Mouse (Mus musculus): Measurements from ENCODE around the gene C1s2. TPM values are rescaled to one million over a fixed set of nuclear protein-coding genes. Genes with fewer than 3 reads are reported as not detected.

C1s2 gene
- total and polyA plus RNA-seq, 2 experiments = 0.09 TPM; not detected in 1

DNA sequence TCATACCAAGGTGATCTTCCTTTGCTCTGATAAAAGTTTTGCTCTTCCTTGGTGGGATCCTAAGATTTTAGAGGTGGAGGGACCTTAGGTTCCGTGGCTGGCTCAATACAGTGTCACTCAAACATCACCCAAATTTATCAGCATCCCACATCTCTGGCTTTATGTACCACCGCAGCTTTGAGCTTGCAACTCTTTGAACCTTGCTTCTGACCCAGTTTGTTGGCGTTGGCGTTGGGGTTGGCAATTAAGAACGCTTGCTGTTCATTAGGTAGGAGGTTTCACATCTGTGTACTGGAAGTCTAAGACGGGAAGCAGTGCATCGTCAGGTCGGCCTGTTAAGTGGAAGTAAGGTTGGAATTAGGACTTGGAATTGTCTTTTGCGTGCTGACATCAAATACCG lies 29.1 kb upstream of the C1s2 start:
- no peaks in the 10 kb centered on the region for H3K36me3 ChIP-seq (ENCODE audit: control insufficient read depth, insufficient read depth, low read length)
- DNase-seq (ENCODE audit: extremely low read depth, low read depth, low spot score) = peak; percentile 69
- peak overlapping the region; percentile 56; the same call in 1 of the 2 replicates for H3K27ac ChIP-seq (replicated peaks; ENCODE audit: insufficient read depth, low read depth, low read length)
- H3K9ac ChIP-seq (ENCODE audit: low read depth, low read length) = peak overlapping the region; percentile 57
- peak overlapping the region; percentile 9 for H3K4me3 ChIP-seq (ENCODE audit: insufficient read depth, low read depth, low read length)
- 24% methylated on average over 10 of the region's 10 CpGs for WGBS
- peaks cover 25% of the 10 kb centered on the region for H3K4me1 ChIP-seq (ENCODE audit: control insufficient read depth, insufficient read depth, low read length)
- peaks cover 41% of the 10 kb centered on the region; the same call in 1 of the 2 replicates for H3K79me2 ChIP-seq (ENCODE audit: control insufficient read depth, insufficient read depth, low read length)
- H3K27me3 ChIP-seq (ENCODE audit: control insufficient read depth, insufficient read depth, low read length) = no peaks in the 10 kb centered on the region
- TF ChIP-seq POLR2A (IDR thresholded peaks at IDR 0.05; ENCODE audit: extremely low read depth, insufficient read depth, low read length) = no peak
- no peak for TF ChIP-seq CTCF (IDR thresholded peaks at IDR 0.05; ENCODE audit: low read depth, low read length)

DNA sequence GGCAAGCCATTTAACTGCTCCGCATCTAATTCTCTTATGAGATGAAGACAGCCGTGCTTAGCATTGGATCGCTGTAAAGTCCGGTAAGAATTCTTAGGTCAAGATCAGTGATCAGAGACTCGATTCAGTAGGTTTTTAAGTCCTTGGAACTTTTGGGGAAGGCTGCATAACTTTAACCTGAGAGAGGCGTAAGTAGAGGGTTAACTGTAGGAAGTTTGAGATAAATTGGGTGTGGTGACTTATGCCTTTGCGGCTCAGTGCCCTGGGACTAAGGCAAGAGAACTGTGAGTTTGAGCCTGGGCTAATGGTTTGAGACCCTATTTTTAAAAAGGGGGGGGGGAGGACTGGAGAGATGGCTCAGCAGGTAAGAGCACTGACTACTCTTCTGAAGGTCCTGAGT lies 28.4 kb upstream of the C1s2 start:
- H3K27me3 ChIP-seq (ENCODE audit: control insufficient read depth, insufficient read depth, low read length) = no peaks in the 10 kb centered on the region
- H3K36me3 ChIP-seq (ENCODE audit: control insufficient read depth, insufficient read depth, low read length) = no peaks in the 10 kb centered on the region
- peak overlapping the region; percentile 74 for H3K9ac ChIP-seq (ENCODE audit: low read depth, low read length)
- DNase-seq (ENCODE audit: extremely low read depth, low read depth, low spot score) = peak; percentile 26
- peak overlapping the region; percentile 42 for H3K4me3 ChIP-seq (ENCODE audit: insufficient read depth, low read depth, low read length)
- peak overlapping the region; percentile 41; the same call in 1 of the 2 replicates for H3K27ac ChIP-seq (replicated peaks; ENCODE audit: insufficient read depth, low read depth, low read length)
- no peak for TF ChIP-seq CTCF (IDR thresholded peaks at IDR 0.05; ENCODE audit: low read depth, low read length)
- TF ChIP-seq POLR2A (IDR thresholded peaks at IDR 0.05; ENCODE audit: extremely low read depth, insufficient read depth, low read length) = no peak
- 42% methylated on average over 7 of the region's 7 CpGs for WGBS
- H3K4me1 ChIP-seq (ENCODE audit: control insufficient read depth, insufficient read depth, low read length) = peaks cover 24% of the 10 kb centered on the region
- peaks cover 38% of the 10 kb centered on the region; the same call in 1 of the 2 replicates for H3K79me2 ChIP-seq (ENCODE audit: control insufficient read depth, insufficient read depth, low read length)

DNA sequence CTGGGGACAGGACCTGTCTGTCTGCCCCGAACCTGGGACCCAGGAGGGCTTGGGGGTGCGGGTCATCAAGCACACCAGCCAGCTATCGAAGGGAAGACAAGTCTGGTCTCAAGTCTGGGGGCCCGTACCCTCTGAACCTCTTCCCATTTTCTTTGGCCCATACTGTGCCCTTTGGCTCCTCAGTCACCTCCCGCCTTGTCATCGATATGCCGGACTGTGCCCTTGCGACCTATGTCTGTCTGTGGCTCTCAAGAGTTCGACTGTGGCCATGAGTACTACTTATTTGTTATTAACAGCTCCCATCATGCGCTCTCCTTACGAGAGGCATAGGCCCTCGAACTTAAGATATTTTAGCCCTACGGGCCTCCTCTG lies 27.5 kb upstream of the C1s2 start:
- 4% methylated on average over 13 of the region's 13 CpGs for WGBS
- H3K9ac ChIP-seq (ENCODE audit: low read depth, low read length) = peak overlapping the region; percentile 93
- TF ChIP-seq POLR2A (IDR thresholded peaks at IDR 0.05; ENCODE audit: extremely low read depth, insufficient read depth, low read length) (no peak), CTCF (IDR thresholded peaks at IDR 0.05; ENCODE audit: low read depth, low read length) (no peak)
- no peaks in the 10 kb centered on the region for H3K27me3 ChIP-seq (ENCODE audit: control insufficient read depth, insufficient read depth, low read length)
- H3K27ac ChIP-seq (replicated peaks; ENCODE audit: insufficient read depth, low read depth, low read length) = peak overlapping the region; percentile 97
- no peaks in the 10 kb centered on the region for H3K36me3 ChIP-seq (ENCODE audit: control insufficient read depth, insufficient read depth, low read length)
- H3K4me1 ChIP-seq (ENCODE audit: control insufficient read depth, insufficient read depth, low read length) = peaks cover 24% of the 10 kb centered on the region
- H3K4me3 ChIP-seq (ENCODE audit: insufficient read depth, low read depth, low read length) = peak overlapping the region; percentile 85
- peak; percentile 82 for DNase-seq (ENCODE audit: extremely low read depth, low read depth, low spot score)
- H3K79me2 ChIP-seq (ENCODE audit: control insufficient read depth, insufficient read depth, low read length) = peaks cover 31% of the 10 kb centered on the region; the same call in 1 of the 2 replicates

DNA sequence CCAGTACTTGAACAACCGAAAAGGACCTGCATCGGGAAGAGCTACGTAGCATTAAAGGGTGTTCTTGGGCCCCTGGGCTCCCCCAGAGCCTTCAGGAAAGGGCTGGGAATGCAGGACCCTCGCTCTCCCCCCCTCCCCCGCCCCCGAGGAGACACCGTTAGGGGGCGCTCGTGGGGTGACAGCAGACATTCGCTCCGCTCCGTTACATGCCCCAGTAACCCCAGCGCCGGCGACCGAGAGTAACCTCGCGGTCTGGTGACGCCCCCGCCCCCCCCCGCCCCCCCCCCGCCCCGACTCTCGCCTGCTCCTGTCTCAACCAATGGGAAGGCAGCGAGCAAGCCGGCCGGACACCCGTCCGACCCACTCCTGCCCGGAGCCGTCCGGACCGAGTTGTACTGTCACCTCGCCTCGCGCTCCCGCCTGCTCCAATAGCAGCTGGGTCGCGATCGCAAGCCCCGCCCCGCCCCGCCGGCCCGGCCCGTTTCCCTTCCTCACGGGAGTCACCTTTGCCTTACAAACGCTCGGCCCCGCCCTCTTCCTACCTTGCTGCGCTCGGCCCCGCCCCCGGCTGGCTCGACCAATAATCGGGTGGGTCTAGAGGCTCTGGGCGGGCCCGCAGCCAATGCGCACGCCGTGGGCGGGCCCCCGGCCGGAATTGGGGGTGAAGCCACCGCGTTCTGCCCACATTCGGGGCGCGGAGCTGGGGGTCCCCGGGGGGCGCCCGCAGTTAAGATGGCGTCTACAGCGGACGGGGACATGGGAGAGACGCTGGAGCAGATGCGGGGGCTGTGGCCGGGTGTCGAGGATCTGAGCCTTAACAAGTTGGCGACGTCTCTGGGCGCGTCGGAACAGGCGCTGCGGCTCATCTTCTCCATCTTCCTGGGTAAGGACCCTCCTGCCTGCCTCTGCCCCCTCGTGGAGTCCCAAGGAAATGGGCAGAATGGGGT lies 26.9 kb upstream of the C1s2 start, which contains the start of gene Lpcat3:
Gene Lpcat3 (plus strand): TSS at position 551 of the 947 bp plus-strand sequence.
- WGBS = 2% methylated on average over 81 of the region's 87 CpGs
- TF ChIP-seq CTCF (IDR thresholded peaks at IDR 0.05; ENCODE audit: low read depth, low read length) (peak; percentile 77), POLR2A (IDR thresholded peaks at IDR 0.05; ENCODE audit: extremely low read depth, insufficient read depth, low read length) (peak; percentile 88)
- Histone ChIP-seq H3K9ac (ENCODE audit: low read depth, low read length) (peak within 1 kb of the TSS; percentile 93), H3K79me2 (ENCODE audit: control insufficient read depth, insufficient read depth, low read length) (peaks cover 26% of the 10 kb centered on the region; the same call in 1 of the 2 replicates), H3K4me3 (ENCODE audit: insufficient read depth, low read depth, low read length) (peak within 1 kb of the TSS; percentile 85), H3K27me3 (ENCODE audit: control insufficient read depth, insufficient read depth, low read length) (no peaks in the 10 kb centered on the region), H3K4me1 (ENCODE audit: control insufficient read depth, insufficient read depth, low read length) (peaks cover 24% of the 10 kb centered on the region), H3K36me3 (ENCODE audit: control insufficient read depth, insufficient read depth, low read length) (no peaks in the 10 kb centered on the region), H3K27ac (replicated peaks; ENCODE audit: insufficient read depth, low read depth, low read length) (peak within 1 kb of the TSS; percentile 97)
- peak; percentile 87 for DNase-seq (ENCODE audit: extremely low read depth, low read depth, low spot score)

DNA sequence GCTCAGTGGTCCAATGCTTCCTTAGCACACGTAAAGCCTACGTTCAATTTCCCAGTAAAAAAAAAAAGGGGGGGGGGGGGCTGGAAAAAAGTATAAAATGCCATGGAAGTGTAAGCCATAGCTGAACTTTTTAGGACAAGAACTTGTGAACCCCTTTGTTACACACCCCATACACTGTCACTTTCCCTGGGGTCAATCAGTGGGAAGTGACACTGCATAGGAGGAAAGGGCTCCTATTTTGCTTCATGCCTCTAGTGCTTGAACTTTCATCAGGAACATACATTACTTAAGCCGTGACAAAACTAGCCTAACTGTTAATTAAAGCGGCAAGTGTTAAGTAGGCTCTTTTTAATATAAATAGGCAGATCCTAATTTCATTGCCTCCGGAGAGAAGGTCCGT lies 26.1 kb upstream of the C1s2 start:
- TF ChIP-seq CTCF (IDR thresholded peaks at IDR 0.05; ENCODE audit: low read depth, low read length) (no peak), POLR2A (IDR thresholded peaks at IDR 0.05; ENCODE audit: extremely low read depth, insufficient read depth, low read length) (no peak)
- Histone ChIP-seq H3K79me2 (ENCODE audit: control insufficient read depth, insufficient read depth, low read length) (peaks cover 19% of the 10 kb centered on the region; the same call in 1 of the 2 replicates), H3K36me3 (ENCODE audit: control insufficient read depth, insufficient read depth, low read length) (no peaks in the 10 kb centered on the region), H3K4me1 (ENCODE audit: control insufficient read depth, insufficient read depth, low read length) (peaks cover 18% of the 10 kb centered on the region), H3K4me3 (ENCODE audit: insufficient read depth, low read depth, low read length) (peak overlapping the region; percentile 40), H3K27ac (replicated peaks; ENCODE audit: insufficient read depth, low read depth, low read length) (peak overlapping the region; percentile 58; the same call in 1 of the 2 replicates), H3K27me3 (ENCODE audit: control insufficient read depth, insufficient read depth, low read length) (no peaks in the 10 kb centered on the region), H3K9ac (ENCODE audit: low read depth, low read length) (no peak overlapping the region)
- DNase-seq (ENCODE audit: extremely low read depth, low read depth, low spot score) = peak; percentile 14
- whole genome bisulfite sequencing = 47% methylated on average over 6 of the region's 6 CpGs

Measured in liver, adult 2 months (tissue).